Comparison of ENCODE assay signal across 7 mouse cellular contexts in the genomic region with DNA sequence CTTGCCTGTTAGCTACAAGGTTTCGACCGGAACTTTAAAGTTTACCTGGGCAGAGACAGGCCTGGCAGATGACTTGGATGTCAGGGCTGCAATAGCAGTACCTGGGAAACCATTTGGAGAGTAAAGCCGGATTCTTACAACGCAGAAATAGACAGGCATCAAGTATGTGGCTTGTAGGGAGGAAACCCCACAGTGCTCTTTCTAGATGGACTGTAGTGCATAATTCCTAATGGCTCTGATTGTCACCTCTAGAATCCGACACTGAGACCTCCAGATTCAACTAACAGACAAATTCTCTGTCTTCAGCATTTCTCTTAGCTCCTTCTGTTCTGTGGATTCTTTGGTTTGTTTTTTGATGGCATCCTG. TPM values are rescaled to one million over a fixed set of nuclear protein-coding genes. Genes with fewer than 3 reads are reported as not detected.
DNase-seq lines count a peak whose midpoint lies in the region; ATAC-seq and TF ChIP-seq lines count a peak whose summit lies in the region.

No protein-coding gene starts in this region.

- peak overlapping the region; percentile 86 for H3K9ac ChIP-seq in forebrain, embryonic 11.5 days (ENCODE audit: low read length)
- H3K9ac ChIP-seq in limb, embryonic 11.5 days (ENCODE audit: low read length), result peak overlapping the region; percentile 12; the same call in 1 of the 2 replicates
- H3K9ac ChIP-seq in neural tube, embryonic 15.5 days (replicated peaks), result peak overlapping the region; percentile 72; the same call in 1 of the 2 replicates

- H3K9me3 ChIP-seq in forebrain, embryonic 11.5 days (ENCODE audit: control insufficient read depth, low read length), result no peaks in the 10 kb centered on the region
- no peaks in the 10 kb centered on the region for H3K9me3 ChIP-seq in limb, embryonic 11.5 days (ENCODE audit: control insufficient read depth, low read length)
- H3K9me3 ChIP-seq in neural tube, embryonic 15.5 days (replicated peaks), result no peaks in the 10 kb centered on the region

- WGBS in lung, adult 2 months, result 18% methylated on average over 5 of the region's 5 CpGs
- WGBS in forebrain, embryonic 11.5 days, result 8% methylated on average over 5 of the region's 5 CpGs
- 20% methylated on average over 5 of the region's 5 CpGs for WGBS in limb, embryonic 11.5 days
- WGBS in neural tube, embryonic 15.5 days, result 6% methylated on average over 5 of the region's 5 CpGs

- peak overlapping the region; percentile 62 for H3K4me2 ChIP-seq in forebrain, embryonic 11.5 days (ENCODE audit: low read depth, low read length, severe bottlenecking)
- peak overlapping the region; percentile 81; the same call in 1 of the 2 replicates for H3K4me2 ChIP-seq in limb, embryonic 11.5 days (ENCODE audit: low read depth, severe bottlenecking)
- peak overlapping the region; percentile 67 for H3K4me2 ChIP-seq in neural tube, embryonic 15.5 days

- peaks cover 2% of the 10 kb centered on the region; the same call in 1 of the 2 replicates for H3K36me3 ChIP-seq in forebrain, embryonic 11.5 days (ENCODE audit: control insufficient read depth, insufficient read depth, low read length)
- 0 out of 2 replicates have a peak, but pooled peaks cover 2% of the 10 kb centered on the region for H3K36me3 ChIP-seq in limb, embryonic 11.5 days (ENCODE audit: control insufficient read depth, insufficient read depth, low read length)
- H3K36me3 ChIP-seq in neural tube, embryonic 15.5 days, result peaks cover 16% of the 10 kb centered on the region

- peak overlapping the region; percentile 84; the same call in 1 of the 2 replicates for H3K27ac ChIP-seq in forebrain, embryonic 11.5 days (ENCODE audit: low read depth, low read length)
- no peak overlapping the region for H3K27ac ChIP-seq in limb, embryonic 11.5 days (replicated peaks; ENCODE audit: low read depth, low read length)
- peak overlapping the region; percentile 90 for H3K27ac ChIP-seq in neural tube, embryonic 15.5 days (replicated peaks)

- no peak for DNase-seq in lung, adult 2 months
- no peak for DNase-seq in lung, postnatal 10 days
- DNase-seq in forebrain, embryonic 11.5 days (ENCODE audit: low spot score), result no peak
- DNase-seq in limb, embryonic 11.5 days (ENCODE audit: low spot score), result no peak
- no peak for DNase-seq in yolk sac, embryonic 10.5 days (ENCODE audit: low spot score)
- DNase-seq in frontal cortex, postnatal 14 days (ENCODE audit: low spot score in 2 of 2), result no peak

- peaks cover 3% of the 10 kb centered on the region; the same call in 1 of the 2 replicates for H3K4me1 ChIP-seq in lung, adult 2 months (ENCODE audit: control insufficient read depth, insufficient read depth, low read length)
- H3K4me1 ChIP-seq in forebrain, embryonic 11.5 days (replicated peaks; ENCODE audit: control insufficient read depth, insufficient read depth, low read length), result peaks cover 7% of the 10 kb centered on the region; the same call in 1 of the 2 replicates
- no peaks in the 10 kb centered on the region for H3K4me1 ChIP-seq in limb, embryonic 11.5 days (ENCODE audit: control insufficient read depth, insufficient read depth, low read length)
- peaks cover 23% of the 10 kb centered on the region for H3K4me1 ChIP-seq in neural tube, embryonic 15.5 days

- no peak for ATAC-seq in forebrain, embryonic 11.5 days (replicated peaks; ENCODE audit: low FRiP score)
- no peak for ATAC-seq in limb, embryonic 11.5 days (ENCODE audit: insufficient number of reproducible peaks, low FRiP score, low TSS enrichment, low read depth)
- peak; percentile 43 for ATAC-seq in neural tube, embryonic 15.5 days (ENCODE audit: low FRiP score)

- no peak for TF ChIP-seq CTCF in lung, adult 2 months (IDR thresholded peaks at IDR 0.05; ENCODE audit: insufficient read depth, low read length)

- no peak for TF ChIP-seq POLR2A in lung, adult 2 months (IDR thresholded peaks at IDR 0.05; ENCODE audit: borderline replicate concordance, extremely low read depth, low read depth, low read length)

- H3K4me3 ChIP-seq in lung, adult 2 months (replicated peaks; ENCODE audit: extremely low read depth, low read depth, low read length), result peak overlapping the region; percentile 18
- H3K4me3 ChIP-seq in forebrain, embryonic 11.5 days (ENCODE audit: low read depth, low read length), result peak overlapping the region; percentile 74
- peak overlapping the region; percentile 77 for H3K4me3 ChIP-seq in limb, embryonic 11.5 days (ENCODE audit: low read depth, low read length)
- H3K4me3 ChIP-seq in neural tube, embryonic 15.5 days (replicated peaks), result peak overlapping the region; percentile 80

- no peaks in the 10 kb centered on the region for H3K27me3 ChIP-seq in forebrain, embryonic 11.5 days (ENCODE audit: control insufficient read depth, insufficient read depth, low read length)
- H3K27me3 ChIP-seq in limb, embryonic 11.5 days (ENCODE audit: control insufficient read depth, insufficient read depth, low read length), result no peaks in the 10 kb centered on the region
- H3K27me3 ChIP-seq in neural tube, embryonic 15.5 days (replicated peaks), result no peaks in the 10 kb centered on the region

RNA-seq across cellular contexts. Expression of a gene that starts 0.3 kb away (rescaled TPM):
- 2.8 and 3.9 TPM in 2 replicates for polyA plus RNA-seq in lung, adult 2 months (2012; rRNA removed)
- polyA plus RNA-seq in forebrain, embryonic 11.5 days (2014; fragmentation: Nextera tagmentation; extraction: Ambion mirVana), result 14.6 and 14.9 TPM in 2 replicates
- 13.1 and 16.3 TPM in 2 replicates for polyA plus RNA-seq in limb, embryonic 11.5 days (2014; fragmentation: Nextera tagmentation; extraction: Ambion mirVana)
- polyA plus RNA-seq in neural tube, embryonic 15.5 days (2015; fragmentation: Nextera tagmentation; extraction: Ambion mirVana), result 16.5 and 18.0 TPM in 2 replicates

RNA-seq across cellular contexts. Expression of a gene that starts 20.9 kb away (rescaled TPM):
- not detected in 2 replicates for polyA plus RNA-seq in lung, adult 2 months (2012; rRNA removed)
- not detected in 2 replicates for polyA plus RNA-seq in forebrain, embryonic 11.5 days (2014; fragmentation: Nextera tagmentation; extraction: Ambion mirVana)
- 0.99 TPM in 1 of 2 replicates, not detected in the other for polyA plus RNA-seq in limb, embryonic 11.5 days (2014; fragmentation: Nextera tagmentation; extraction: Ambion mirVana)
- not detected in 2 replicates for polyA plus RNA-seq in neural tube, embryonic 15.5 days (2015; fragmentation: Nextera tagmentation; extraction: Ambion mirVana)

RNA-seq across cellular contexts. Expression of a gene that starts 57.3 kb away (rescaled TPM):
- polyA plus RNA-seq in lung, adult 2 months (2012; rRNA removed), result 0.54 and 1.1 TPM in 2 replicates
- 26.7 and 31.0 TPM in 2 replicates for polyA plus RNA-seq in forebrain, embryonic 11.5 days (2014; fragmentation: Nextera tagmentation; extraction: Ambion mirVana)
- 33.8 and 36.1 TPM in 2 replicates for polyA plus RNA-seq in limb, embryonic 11.5 days (2014; fragmentation: Nextera tagmentation; extraction: Ambion mirVana)
- polyA plus RNA-seq in neural tube, embryonic 15.5 days (2015; fragmentation: Nextera tagmentation; extraction: Ambion mirVana), result 25.0 and 25.3 TPM in 2 replicates

Comparison
In these comparisons a context has a peak if more than half of its experiments do, and no peak if none do; other contexts are left out.
1. H3K4me3 ChIP-seq: peak in every context shown above with its lines; median percentile 80 in neural tube, embryonic 15.5 days; 77 in limb, embryonic 11.5 days; 74 in forebrain, embryonic 11.5 days; 18 in lung, adult 2 months.
2. H3K9ac ChIP-seq: peak in every context shown above with its lines; median percentile 86 in forebrain, embryonic 11.5 days; 72 in neural tube, embryonic 15.5 days; 12 in limb, embryonic 11.5 days.
3. RNA of a gene that starts 57.3 kb away (polyA plus RNA-seq): 33.8 to 36.1 TPM in limb, embryonic 11.5 days, 26.7 to 31.0 TPM in forebrain, embryonic 11.5 days and 25.0 to 25.3 TPM in neural tube, embryonic 15.5 days; 0.54 to 1.1 TPM in lung, adult 2 months; every median in the first group is over 10 times any median in the second.
4. Peak in every context shown above with its lines, with median percentiles within 50 percentile points of each other: H3K4me2 ChIP-seq.